Mouse (Mus musculus) C2C12 (cell line): ENCODE results near the gene Olfr417.
"Not testable (repeated sequence)": the region's sequence is repeated elsewhere in the genome, so short reads cannot be mapped to it uniquely, and the experiment has no call there.

Source experiments
- CTCF ChIP-seq: IDR thresholded peaks from one replicate; pipeline ENCODE4 v1.5.1; 2011; ENCODE audit not compliant: control insufficient read depth, insufficient read depth, insufficient read length
- MAX ChIP-seq: IDR thresholded peaks from one replicate; pipeline ENCODE4 v1.6.1; 2011; ENCODE audit warnings: mild to moderate bottlenecking, control low read depth
- MYOD1 ChIP-seq: IDR thresholded peaks from one replicate; pipeline ENCODE4 v1.6.1; 2011; ENCODE audit warnings: low read depth; ENCODE audit not compliant: control insufficient read depth, insufficient read length
- MYOG ChIP-seq: IDR thresholded peaks from one replicate; pipeline ENCODE4 v1.6.1; 2011; ENCODE audit not compliant: control insufficient read depth, insufficient read length; ENCODE audit errors: extremely low read depth
- USF1 ChIP-seq: IDR thresholded peaks from one replicate; pipeline ENCODE4 v1.6.1; 2011; ENCODE audit warnings: low read depth, mild to moderate bottlenecking, control low read depth, moderate library complexity

DNA sequence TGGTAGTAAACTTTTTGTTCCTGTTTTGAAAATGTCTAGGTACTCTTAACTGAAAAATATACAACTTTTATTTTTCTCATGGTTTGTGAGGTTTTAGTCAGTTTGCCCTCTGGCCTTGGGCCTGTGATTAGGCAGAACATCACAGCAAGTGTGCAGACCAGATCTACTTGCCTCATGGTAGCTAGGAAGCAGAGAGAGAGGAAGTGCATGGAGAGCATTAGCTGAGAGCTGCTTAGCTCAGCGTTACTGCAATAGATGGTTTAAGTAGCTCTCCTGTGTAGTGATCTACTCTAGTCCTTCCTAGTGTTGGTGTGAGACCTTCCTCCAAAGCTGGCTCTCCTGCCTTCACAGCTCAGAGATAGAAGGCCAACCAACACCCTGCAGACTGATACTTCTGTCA lies 11.3 kb upstream of the Olfr417 start:
- not testable (repeated sequence) for TF ChIP-seq CTCF, MYOG, MAX, MYOD1, USF1
